Mouse (Mus musculus) kidney, postnatal 0 days (tissue): ENCODE data around the gene Olfr699. TPM values are rescaled to one million over a fixed set of nuclear protein-coding genes. Genes with fewer than 3 reads are reported as not detected.

Experiments used
- ATAC-seq: fragments of 200-750 bp; cut with Nextera tagmentation; replicated peaks from 2 replicates; pipeline ENCODE4 v1.8.0; 2017; ENCODE audit warnings: low read depth, moderate number of reproducible peaks, moderate TSS enrichment, moderate library complexity; ENCODE audit not compliant: low FRiP score
- DNase-seq: peaks from one replicate; pipeline ENCODE4 v3.0.0-alpha.2; 2016; ENCODE audit warnings: low spot score
- H3K27ac ChIP-seq: fragments of 300-500 bp; sonication (generic); 2 replicates; pipeline ENCODE4 v1.5.1; 2014; ENCODE audit warnings: mild to moderate bottlenecking
- H3K27me3 ChIP-seq: fragments of 300-500 bp; sonication (generic); 2 replicates; pipeline ENCODE4 v1.6.1; 2014; ENCODE audit warnings: low read length, mixed read lengths; ENCODE audit not compliant: insufficient read depth
- H3K36me3 ChIP-seq: fragments of 300-500 bp; sonication (generic); 2 replicates; pipeline ENCODE4 v1.6.1; 2014; ENCODE audit warnings: low read length, mixed read lengths; ENCODE audit not compliant: insufficient read depth
- H3K4me1 ChIP-seq: fragments of 300-500 bp; sonication (generic); replicated peaks from 2 replicates; pipeline ENCODE4 v1.6.1; 2014; ENCODE audit warnings: antibody characterized with exemption, low read length, mixed read lengths; ENCODE audit not compliant: insufficient read depth
- H3K4me2 ChIP-seq: fragments of 300-500 bp; sonication (generic); 2 replicates; pipeline ENCODE4 v1.6.1; 2014; ENCODE audit warnings: mild to moderate bottlenecking, low read length, moderate library complexity, mixed read lengths
- H3K4me3 ChIP-seq: fragments of 300-500 bp; sonication (generic); replicated peaks from 2 replicates; pipeline ENCODE4 v1.5.1; 2014; ENCODE audit warnings: low read depth, low read length
- H3K9ac ChIP-seq: fragments of 300-500 bp; sonication (generic); 2 replicates; pipeline ENCODE4 v1.6.1; 2014; ENCODE audit warnings: low read depth, low read length
- H3K9me3 ChIP-seq: fragments of 300-500 bp; sonication (generic); replicated peaks from 2 replicates; pipeline ENCODE4 v1.6.1; 2016; ENCODE audit warnings: low read length, inconsistent platforms, mixed read lengths
- CTCF ChIP-seq: IDR thresholded peaks from 2 replicates; pipeline ENCODE4 v1.5.1; 2016; ENCODE audit warnings: antibody characterized with exemption, low read depth, mild to moderate bottlenecking, moderate library complexity
- WGBS: fragments of 180-500 bp; shearing (Covaris S2); extraction: QIAGEN DNeasy Blood & Tissue Kit; methylation state at CpG from one replicate; pipeline ENCODE4 v1.1.7; 2014; 5-methylcytosine and 5-hydroxymethylcytosine counted together
- polyA plus RNA-seq: library from polyadenylated mRNA; unstranded; fragments of >200 nt; fragmentation: Nextera tagmentation; extraction: Ambion mirVana; gene quantifications from 2 replicates; pipeline ENCODE4 v1.2.1, GENCODE M21; 2015

The Olfr699 gene
- polyA plus RNA-seq, 1 experiment from 2014 or later, result not detected

DNA sequence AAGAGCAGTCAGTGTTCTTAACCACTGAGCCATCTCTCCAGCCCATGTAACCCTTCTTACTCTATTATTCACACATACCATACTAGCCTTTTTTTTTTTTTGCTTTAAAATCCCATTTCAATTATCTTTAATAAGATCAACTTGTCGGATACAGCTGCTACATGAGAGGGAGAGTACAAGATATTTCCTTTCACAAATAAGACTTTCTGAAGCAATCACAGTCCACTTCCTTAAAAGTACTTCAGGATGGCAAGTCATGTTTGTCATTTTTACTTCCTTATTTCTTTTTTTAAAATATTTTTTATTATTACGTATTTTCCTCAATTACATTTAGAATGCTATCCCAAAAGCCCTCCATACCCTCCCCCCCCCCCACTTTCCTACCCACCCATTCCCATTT is 34.2 kb downstream of the Olfr699 start:
- Histone ChIP-seq H3K4me2 (no peak overlapping the region), H3K9me3 (no peaks in the 10 kb centered on the region), H3K4me3 (no peak overlapping the region), H3K27me3 (no peaks in the 10 kb centered on the region), H3K9ac (no peak overlapping the region), H3K27ac (no peak overlapping the region), H3K36me3 (no peaks in the 10 kb centered on the region), H3K4me1 (no peaks in the 10 kb centered on the region)
- ATAC-seq, result no peak
- WGBS, result 93% methylated on average over 2 of the region's 2 CpGs
- TF ChIP-seq CTCF, result no peak
- no peak for DNase-seq

DNA sequence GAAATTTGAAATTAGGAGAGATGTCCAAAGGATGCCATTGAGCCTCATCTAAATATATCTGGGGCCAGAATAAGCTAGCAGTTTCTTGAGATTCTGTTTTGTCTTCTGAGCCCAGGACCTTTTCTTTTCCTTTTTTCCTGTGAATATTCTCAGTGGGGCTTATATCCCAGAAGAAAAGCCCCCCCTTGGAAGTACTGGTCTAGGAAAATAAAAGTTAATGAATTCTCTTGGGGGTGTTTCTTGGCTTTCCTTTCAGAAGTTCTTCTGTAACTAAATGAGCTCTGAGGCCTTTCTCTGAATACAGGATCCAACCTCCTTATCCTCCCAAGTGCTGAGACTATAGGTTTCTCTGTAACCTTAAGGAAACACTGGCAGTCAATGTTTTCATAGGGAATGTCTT is 37.7 kb downstream of the Olfr699 start, which contains the start of gene Olfr698:
TSS of gene Olfr698 (minus strand) at position 101 of the 400 bp plus-strand sequence.
- H3K36me3 ChIP-seq, result no peaks in the 10 kb centered on the region
- ATAC-seq (no peak), DNase-seq (no peak)
- H3K9ac ChIP-seq, result no peak within 1 kb of the TSS
- no peaks in the 10 kb centered on the region for H3K4me1 ChIP-seq
- H3K27ac ChIP-seq, result no peak within 1 kb of the TSS
- no peaks in the 10 kb centered on the region for H3K27me3 ChIP-seq
- H3K9me3 ChIP-seq, result no peaks in the 10 kb centered on the region
- no peak within 1 kb of the TSS for H3K4me3 ChIP-seq
- H3K4me2 ChIP-seq, result no peak within 1 kb of the TSS
- no peak for TF ChIP-seq CTCF

DNA sequence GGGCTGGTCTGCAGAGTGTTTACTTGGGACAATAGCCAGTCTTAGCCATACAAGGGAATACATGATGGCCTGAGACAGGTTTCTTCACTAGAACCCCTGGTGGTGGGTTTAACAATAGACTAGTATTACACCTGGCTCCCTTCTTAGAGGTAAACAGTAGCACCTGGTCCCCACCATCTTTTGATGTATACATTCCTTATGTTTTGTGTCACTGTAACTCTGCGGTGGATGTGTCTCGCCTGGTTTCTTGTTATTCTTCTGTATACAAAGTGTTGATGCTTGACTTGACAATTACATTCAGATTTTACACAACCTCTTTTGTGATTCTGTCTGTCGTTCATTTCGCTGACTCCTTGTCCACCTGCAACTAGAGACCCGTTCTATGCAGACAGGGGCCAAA is 47.2 kb downstream of the Olfr699 start:
- 92% methylated on average over 5 of the region's 5 CpGs for WGBS
- ATAC-seq (no peak), DNase-seq (no peak)
- no peaks in the 10 kb centered on the region for H3K4me1 ChIP-seq
- no peaks in the 10 kb centered on the region for H3K9me3 ChIP-seq
- no peaks in the 10 kb centered on the region for H3K27me3 ChIP-seq
- no peak overlapping the region for H3K4me2 ChIP-seq
- H3K9ac ChIP-seq, result no peak overlapping the region
- no peak for TF ChIP-seq CTCF
- H3K27ac ChIP-seq, result no peak overlapping the region
- H3K36me3 ChIP-seq, result no peaks in the 10 kb centered on the region
- no peak overlapping the region for H3K4me3 ChIP-seq

DNA sequence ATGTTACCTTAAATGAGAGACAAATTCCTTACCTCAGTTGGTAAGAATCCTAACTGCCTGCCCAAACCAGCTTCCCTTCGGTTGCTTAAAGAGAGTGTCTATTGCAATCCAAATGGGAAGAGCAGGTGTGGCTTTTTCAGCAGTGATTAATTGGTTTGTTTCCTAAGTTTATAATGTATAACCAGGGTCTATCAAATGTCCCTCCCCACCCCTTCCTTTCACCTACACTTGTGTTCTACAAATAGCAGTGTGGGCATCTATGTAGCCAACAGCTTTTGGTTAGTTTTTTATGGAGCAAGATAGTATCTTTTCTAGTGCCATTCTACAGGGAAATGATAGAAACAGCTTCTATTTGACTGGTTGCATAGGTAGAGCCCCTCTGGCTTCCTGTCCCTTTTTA is 50.7 kb downstream of the Olfr699 start, which contains the start of gene Olfr697:
TSS of gene Olfr697 (minus strand) at position 101 of the 400 bp plus-strand sequence.
- Histone ChIP-seq H3K4me3 (no peak within 1 kb of the TSS), H3K4me1 (no peaks in the 10 kb centered on the region), H3K36me3 (no peaks in the 10 kb centered on the region), H3K27me3 (no peaks in the 10 kb centered on the region), H3K9ac (no peak within 1 kb of the TSS), H3K9me3 (no peaks in the 10 kb centered on the region), H3K27ac (no peak within 1 kb of the TSS), H3K4me2 (no peak within 1 kb of the TSS)
- ATAC-seq (no peak), DNase-seq (no peak)
- WGBS, result 62% methylated on average over 1 of the region's 1 CpGs
- TF ChIP-seq CTCF, result no peak

Other genes starting within 250 kb of the Olfr699 start
- gene Olfr693, start 112.6 kb downstream of the Olfr699 start, polyA plus RNA-seq, result not detected in 2 replicates
- not detected in 2 replicates for gene Olfr694, start 101.4 kb downstream of the Olfr699 start, polyA plus RNA-seq
- gene Olfr695, start 76.8 kb downstream of the Olfr699 start, polyA plus RNA-seq, result not detected in 2 replicates
- gene Olfr697, start 50.8 kb downstream of the Olfr699 start, polyA plus RNA-seq, result not detected in 2 replicates
- not detected in 2 replicates for gene Olfr698, start 37.8 kb downstream of the Olfr699 start, polyA plus RNA-seq
- not detected in 2 replicates for gene Olfr700, start 15.6 kb upstream of the Olfr699 start, polyA plus RNA-seq
- gene Olfr701, start 20.9 kb upstream of the Olfr699 start, polyA plus RNA-seq, result not detected in 2 replicates
- gene Olfr702, start 40.7 kb upstream of the Olfr699 start, polyA plus RNA-seq, result not detected in 2 replicates
- not detected in 2 replicates for gene Olfr703, start 50.2 kb upstream of the Olfr699 start, polyA plus RNA-seq
- not detected in 2 replicates for gene Olfr704, start 70.0 kb upstream of the Olfr699 start, polyA plus RNA-seq
- not detected in 2 replicates for gene Olfr705, start 83.7 kb upstream of the Olfr699 start, polyA plus RNA-seq
- not detected in 2 replicates for gene Olfr706, start 95.0 kb upstream of the Olfr699 start, polyA plus RNA-seq
- gene Olfr707, start 108.0 kb upstream of the Olfr699 start, polyA plus RNA-seq, result not detected in 2 replicates
- not detected in 2 replicates for gene Olfr1532-ps1, start 114.8 kb upstream of the Olfr699 start, polyA plus RNA-seq
- gene Olfr709-ps1, start 139.0 kb upstream of the Olfr699 start, polyA plus RNA-seq, result not detected in 2 replicates
- not detected in 2 replicates for gene Olfr710, start 155.1 kb upstream of the Olfr699 start, polyA plus RNA-seq
- gene Olfr6, start 170.7 kb upstream of the Olfr699 start, polyA plus RNA-seq, result not detected in 2 replicates
- gene Olfr711, start 182.3 kb upstream of the Olfr699 start, polyA plus RNA-seq, result not detected in 2 replicates
- not detected in 2 replicates for gene Olfr2, start 212.9 kb upstream of the Olfr699 start, polyA plus RNA-seq
- gene Olfr713, start 238.0 kb upstream of the Olfr699 start, polyA plus RNA-seq, result not detected in 2 replicates